Mouse (Mus musculus): ENCODE measurements around the gene Spen.
"Not testable (repeated sequence)": the region's sequence is repeated elsewhere in the genome, so short reads cannot be mapped to it uniquely, and the experiment has no call there.

Spen gene

DNA sequence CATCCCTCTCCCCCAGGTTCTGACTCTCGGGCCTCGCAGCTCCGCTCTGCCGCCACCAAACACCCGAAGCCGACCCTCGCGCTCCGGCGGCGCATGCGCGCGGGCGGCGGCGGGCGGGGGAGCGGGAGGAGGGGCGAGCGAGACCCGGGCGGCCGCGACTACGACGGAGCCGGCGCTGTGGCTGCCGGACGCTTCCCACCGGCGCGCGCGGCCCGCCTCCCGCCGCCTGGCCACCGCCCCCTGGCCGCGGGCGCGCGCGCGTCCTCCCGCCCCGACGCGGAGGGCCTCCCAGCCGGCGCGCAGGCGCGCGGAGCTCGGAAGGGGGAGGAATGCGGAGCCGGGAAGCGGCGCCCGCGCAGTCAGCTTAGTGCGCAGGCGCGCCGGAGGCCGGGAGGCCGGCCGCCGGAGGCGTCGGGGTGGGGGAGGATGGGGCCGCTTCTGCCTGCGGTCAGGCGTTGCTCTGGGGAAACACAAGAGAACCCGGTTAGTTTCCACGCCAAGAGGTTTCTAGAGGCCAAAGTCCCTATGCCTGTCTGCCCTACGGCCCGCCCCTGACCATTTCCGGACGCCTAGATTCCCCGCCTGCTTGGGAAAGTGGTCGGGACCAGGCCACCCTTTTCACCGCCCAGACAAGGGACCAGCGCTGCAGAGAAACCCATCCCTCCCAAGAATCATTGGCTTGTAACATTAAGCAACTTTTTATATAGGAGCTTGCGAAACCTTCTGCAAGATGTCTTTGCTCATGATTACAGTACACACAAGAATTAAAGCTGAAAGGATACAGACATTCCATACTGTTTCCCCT, at the start of gene Spen:
Gene Spen, minus strand, starts transcription at position 190 of the 805 bp plus-strand sequence.
- peak; percentile 88 for DNase-seq (ENCODE audit: low read depth, low spot score)

DNA sequence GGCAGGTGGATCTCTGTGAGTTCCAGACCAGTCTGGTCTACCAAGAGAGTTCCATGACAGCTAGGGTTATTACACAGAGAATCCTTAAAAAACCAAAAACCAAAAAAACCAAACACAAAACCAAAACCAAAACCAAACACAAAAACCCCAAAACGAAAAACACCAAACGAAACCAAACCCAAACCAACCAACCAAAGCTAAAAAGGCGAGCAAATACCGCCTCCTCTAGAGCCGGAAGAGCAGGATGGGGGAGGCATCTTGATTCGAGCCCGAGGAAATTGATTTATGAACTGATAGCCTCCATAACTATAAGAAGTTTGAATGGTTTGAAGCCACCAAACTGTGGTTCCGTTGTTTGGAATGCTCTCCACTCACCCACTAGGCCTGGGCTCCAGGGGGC, 45.5 kb upstream of the Spen start:
- DNase-seq (ENCODE audit: low read depth, low spot score) = no peak

DNA sequence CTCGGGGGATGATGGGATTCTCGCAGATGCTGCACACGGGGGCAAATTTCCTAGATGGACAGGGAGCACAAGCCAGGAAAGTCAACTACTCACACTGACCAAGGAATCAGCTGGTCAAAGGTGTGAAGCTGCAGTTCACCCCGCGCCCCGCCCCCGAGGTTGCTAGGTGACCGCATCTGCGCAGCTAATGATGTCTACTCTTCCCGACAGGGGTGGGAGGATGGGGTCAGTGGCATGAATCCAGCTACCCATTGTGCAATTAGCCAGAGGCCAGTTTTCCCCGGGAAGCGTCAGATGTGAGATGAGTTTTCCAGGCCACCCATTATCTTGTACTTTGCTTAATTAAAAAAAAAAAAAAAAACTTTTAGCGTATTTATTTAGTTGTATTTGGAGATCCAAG, 42.7 kb upstream of the Spen start:
- DNase-seq (ENCODE audit: low read depth, low spot score) = no peak

DNA sequence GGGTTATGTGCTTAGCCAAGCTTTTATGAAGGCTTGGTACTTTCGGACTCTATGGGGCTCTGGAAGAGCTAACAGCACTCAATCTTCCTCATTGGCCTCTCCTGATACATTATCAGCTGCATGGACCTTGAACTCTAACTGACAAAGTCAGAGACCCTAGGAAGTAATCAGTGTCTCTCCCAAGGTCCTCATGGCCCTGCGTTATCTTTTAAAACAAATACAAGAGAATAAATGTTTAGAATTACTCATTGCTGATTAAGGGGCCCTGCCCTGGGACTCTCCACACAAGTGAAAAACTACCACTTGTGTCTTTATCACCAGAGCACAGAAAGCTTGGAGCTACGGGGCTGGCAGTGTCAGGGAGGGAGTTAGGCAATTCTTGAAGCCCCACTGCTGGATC, 40.4 kb upstream of the Spen start:
- no peak for DNase-seq (ENCODE audit: low read depth, low spot score)

DNA sequence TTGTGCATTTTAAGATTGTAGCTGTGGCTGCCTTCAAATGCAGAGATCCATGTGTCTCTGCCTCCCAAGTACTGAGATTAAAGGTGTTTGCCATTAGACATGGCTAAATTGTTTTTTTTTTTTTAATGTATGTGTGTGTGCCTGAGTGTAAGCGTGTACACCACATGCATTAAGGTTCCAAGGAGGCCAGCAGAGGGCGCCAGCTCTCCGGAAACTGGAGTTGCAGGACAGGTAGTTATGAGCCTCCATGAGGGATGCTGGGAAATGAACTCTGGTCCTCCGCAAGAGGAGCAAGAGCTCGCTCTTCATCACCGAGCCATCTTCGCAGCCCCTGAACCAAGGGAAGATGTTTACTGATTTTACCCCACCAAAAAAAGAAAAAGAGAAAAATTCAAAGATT, 38.5 kb upstream of the Spen start:
- peak; percentile 89 for DNase-seq (ENCODE audit: low read depth, low spot score)

DNA sequence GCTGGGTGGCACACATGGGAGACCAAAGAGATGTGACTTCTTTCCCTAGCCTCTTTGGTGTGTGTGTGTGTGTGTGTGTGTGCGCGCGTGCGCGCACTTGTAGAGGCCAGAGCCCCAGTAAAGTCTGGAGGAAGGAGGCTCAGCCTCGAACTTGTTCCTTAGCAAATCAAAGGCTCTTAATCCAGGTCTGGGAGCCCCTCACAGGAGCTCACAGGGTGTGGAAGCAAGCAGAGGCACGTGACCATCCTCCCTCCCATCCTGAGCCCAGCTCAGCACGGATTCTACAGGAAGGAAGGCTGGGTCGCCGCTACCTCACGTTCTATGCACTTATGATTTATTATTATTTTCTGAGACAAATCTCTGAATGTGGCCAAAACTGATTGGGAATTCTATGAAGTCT, 38.0 kb upstream of the Spen start:
- peak; percentile 85 for DNase-seq (ENCODE audit: low read depth, low spot score)

DNA sequence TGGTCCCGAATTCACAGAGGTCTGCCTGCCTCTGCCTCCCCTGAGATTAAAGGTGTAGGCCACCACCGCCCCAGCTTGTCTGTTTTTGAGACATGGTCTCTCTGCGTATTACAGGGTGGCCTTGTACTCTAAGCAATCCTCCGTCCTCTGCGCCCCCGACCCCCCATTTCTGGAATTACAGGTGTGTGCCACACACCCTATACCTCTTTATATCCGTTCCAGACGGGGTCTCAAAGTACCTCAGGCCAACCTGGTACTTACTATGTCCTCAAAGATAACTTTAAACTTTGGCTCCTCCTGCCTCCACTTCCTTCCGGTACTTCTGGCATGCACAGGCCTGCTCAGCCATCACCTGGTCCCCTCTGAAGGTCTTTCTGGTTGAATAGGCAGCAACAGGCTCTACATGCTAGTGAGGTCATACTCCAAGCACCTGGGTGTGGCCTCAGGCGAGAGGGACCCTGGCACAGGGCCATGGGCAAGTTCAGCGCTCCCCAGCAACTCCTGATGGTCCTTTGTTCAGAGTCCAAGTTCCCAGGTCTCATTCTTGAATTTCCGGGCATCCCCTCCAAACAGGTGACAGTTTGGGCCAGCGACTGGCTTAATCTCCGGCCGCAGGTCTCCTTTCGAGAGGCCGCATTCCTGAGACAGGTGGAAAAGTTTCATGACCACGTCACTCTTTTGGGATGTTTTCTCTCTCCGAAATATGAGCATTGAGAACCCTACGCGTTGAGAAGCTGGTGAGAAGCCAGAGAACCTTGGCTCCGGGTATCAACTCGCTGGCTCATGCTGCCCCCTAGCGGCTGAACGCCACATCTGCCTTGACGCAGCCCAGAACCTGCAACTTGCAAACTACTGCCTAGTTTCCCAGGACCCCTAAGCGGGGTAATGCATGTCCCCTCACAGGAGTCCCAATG, 36.6 kb upstream of the Spen start:
- DNase-seq (ENCODE audit: low read depth, low spot score) = peak; percentile 92

DNA sequence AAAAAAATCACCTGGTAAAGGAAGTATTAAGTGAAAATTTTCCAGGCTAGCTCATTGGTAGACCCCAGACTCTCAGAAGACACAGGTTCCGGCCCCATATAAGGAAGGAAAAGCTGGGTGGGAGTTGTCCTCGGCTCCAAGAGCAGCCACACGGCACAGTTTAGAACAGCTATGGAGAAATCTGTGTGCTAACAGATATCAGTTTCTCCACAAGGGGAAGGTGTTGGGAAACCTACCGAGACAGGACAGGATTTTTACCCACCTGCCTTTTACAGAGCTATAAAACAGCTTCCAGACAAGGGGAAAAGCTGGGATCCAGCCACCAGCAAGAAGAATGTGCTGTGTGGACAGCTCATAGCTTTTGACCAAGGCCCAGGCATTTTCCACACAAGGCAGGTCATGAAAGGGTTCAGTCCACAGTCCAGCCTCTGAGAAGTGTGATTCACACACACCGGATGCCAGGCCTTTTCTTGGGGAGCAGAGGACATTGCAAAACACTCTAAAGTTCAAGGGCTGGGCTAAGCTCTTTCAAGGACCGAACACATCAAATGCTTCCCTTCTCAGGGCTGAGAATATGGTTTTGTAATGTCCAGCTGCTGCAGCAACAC, 35.1 kb upstream of the Spen start:
- DNase-seq (ENCODE audit: low read depth, low spot score) = peak; percentile 71

DNA sequence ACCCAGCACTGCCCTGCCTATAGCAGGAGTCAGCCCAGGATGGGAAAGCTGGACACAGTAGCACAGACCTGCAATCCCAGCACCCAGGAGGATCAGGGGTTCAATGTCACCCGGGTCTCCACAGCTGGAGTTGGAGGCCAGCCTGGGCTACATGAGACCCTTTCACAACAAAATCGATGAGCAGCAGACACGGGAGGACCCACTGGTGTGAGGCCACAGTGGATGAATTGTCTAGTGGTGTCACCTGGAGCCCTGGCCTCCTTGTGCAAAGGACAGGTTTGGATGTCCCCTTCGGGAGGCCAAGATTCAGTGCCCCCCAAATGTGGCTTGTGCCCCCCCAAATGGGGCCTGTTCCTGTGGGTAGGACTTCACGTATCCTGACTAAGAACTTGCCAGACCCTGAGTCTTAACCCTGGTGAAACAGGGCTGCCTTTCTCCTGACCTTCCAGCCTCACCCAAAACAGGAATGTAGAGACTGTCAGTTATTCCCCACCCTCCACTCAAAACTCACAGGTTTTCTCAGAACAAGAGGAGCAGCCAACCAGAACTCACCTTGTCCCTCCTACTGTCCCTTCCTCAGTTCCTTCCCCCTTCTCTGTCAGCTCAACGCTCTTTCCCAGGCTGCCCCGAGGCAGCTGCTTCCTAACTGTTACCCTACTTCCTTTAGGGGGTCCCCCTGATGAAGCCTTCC, 34.4 kb upstream of the Spen start:
- DNase-seq (ENCODE audit: low read depth, low spot score) = peak; percentile 92

DNA sequence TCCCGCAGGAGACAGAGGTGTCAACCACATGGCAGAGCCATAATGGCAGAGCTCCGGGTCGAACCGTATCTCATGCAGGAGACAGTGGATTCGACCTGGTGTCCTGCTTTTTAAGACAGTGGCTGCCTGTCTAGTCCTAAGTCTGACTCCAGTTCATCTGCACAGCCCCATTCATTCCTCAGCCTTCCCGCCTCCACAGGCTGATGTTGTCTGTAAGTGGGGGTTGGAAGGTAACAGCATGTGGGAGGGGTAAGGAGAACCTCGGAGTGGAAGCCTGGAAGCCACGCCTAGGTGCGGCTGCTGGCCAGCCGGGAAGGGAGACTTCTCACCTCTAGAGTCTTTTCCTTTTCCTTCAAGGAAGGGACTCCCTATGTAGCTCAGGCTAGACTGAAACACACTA, 33.5 kb upstream of the Spen start:
- DNase-seq (ENCODE audit: low read depth, low spot score) = peak; percentile 89

DNA sequence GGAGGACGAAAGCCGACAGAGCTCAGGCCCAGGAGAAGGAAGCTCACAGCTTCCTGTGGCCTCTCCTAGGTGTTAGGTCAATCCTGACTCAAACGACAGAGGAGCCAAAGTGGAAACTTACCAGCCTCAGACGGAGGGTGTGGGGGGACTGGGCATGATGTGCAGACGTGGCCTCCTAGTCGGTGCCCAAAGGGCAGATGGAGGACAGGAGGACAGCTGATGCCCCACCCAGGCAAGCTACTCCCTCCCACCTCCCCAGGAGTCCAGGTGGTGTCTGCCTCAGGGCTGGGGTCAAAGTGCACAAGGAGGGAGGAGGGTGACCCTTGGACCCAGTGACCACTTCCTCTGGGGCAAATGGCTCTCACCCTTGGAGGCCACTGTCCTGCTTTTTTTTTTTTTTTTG, 32.9 kb upstream of the Spen start:
- peak; percentile 74 for DNase-seq (ENCODE audit: low read depth, low spot score)

DNA sequence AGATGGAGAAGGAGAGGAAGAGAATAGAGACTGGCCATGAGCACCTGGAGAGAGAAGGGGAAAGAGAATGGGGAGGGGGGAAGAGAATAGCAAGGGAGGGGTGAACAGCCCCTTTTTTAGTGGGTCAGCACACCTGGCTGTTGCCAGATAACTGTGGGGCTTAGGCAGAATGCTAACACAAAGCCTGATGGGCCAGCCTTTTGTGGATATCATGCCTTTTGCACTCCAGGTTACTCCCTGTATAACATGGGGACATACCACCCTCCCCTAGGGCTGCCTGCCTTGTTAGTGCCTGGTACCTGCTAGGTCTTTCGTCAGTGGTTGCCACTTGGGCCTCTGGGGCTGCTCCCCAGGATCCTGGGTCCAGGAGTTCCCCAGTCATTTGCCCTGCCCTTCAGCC, 32.4 kb upstream of the Spen start:
- no peak for DNase-seq (ENCODE audit: low read depth, low spot score)

DNA sequence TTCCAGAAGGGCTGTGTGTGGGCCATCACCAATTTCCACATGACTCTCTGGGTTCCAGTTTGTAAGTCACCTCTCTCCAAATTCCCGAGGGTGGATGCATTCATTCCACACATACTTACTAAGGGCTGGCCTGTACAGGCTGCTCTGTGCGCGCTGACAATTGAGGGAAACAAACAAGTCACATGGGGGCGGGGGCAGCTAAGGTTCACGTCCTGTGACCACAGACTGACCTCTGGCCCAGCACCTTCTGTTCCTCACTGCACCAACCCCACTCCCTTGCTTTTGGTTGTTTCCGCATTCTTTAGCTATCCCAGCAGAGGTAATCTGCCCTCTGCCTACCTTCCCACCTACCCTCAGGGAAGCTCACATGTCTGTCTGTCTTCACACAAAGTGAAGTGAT, 31.6 kb upstream of the Spen start:
- DNase-seq (ENCODE audit: low read depth, low spot score) = peak; percentile 100

DNA sequence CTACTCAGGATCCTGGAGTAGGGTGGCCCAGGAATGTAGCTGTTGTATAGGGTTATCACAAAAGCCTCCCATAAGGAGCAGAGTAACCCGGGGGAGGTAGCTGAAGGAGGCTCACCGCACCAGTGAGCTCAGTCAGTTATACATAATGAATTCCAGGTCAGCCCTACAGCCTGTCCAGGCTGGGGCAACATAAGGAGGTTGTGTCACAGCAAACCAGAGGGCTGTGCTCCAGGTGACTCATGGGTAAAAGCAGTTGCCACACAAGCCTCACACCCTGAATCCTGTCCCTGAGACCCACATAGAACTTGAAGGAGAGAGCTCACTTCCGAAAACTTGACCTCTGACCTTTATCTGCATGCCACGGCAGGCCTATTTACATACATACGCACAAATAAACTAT, 30.6 kb upstream of the Spen start:
- DNase-seq (ENCODE audit: low read depth, low spot score) = peak; percentile 59

DNA sequence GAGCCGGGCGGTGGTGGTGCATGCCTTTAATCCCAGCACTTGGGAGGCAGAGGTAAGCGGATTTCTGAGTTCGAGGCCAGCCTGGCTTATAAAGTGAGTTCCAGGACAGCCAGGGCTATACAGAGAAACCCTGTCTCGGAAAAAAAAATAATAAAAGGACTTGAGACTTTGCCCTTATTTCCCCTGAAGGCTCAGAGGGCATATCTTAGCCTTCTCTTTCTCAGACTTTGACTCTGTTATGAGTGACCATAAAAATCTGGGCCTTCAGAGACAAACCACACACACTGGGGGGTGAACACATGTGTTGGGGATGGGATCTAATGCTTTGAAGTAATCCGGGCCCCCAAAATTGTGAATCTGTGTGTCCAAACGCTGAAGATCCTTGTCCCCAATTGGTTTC, 28.8 kb upstream of the Spen start:
- DNase-seq (ENCODE audit: low read depth, low spot score) = not testable (repeated sequence)

DNA sequence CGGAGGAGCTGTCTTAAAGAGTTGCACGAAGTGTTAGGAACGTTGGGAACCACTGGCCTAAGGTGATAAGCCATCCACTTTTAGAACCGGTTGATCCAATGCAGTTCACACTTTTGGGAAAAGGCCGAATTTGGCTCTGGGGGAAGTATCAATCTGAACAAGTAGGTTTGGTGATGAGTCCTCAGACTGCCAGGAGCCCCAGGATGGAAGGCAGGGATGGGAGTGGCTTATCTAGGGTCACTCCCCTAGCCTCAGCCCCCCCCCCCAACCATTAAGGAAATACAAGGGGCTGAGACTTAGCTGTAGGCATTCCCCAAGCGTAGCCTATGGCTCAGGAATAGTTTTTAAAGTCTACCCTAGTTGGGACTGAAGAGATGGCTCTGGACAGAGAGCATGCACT, 27.8 kb upstream of the Spen start:
- peak; percentile 84 for DNase-seq (ENCODE audit: low read depth, low spot score)

DNA sequence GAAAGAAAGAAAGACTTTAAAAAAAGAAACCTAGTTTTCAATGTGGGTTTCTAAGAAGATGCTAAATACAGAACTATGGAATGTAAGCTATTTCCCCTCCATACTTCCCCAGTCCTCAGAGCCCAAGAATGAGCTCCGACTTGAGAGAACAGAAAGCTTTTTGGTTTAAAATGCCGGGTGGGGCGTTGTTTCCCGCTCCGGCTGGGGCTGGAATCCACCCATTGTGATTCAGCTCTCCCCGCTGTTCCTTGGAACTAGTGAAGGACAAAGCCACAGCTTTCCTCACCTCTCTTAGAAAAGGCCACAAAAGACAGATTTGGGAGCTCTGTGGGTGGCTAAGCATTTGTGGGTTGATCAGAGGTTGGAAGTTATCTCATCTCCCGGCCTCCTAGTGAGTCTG, 26.9 kb upstream of the Spen start:
- peak; percentile 99 for DNase-seq (ENCODE audit: low read depth, low spot score)

DNA sequence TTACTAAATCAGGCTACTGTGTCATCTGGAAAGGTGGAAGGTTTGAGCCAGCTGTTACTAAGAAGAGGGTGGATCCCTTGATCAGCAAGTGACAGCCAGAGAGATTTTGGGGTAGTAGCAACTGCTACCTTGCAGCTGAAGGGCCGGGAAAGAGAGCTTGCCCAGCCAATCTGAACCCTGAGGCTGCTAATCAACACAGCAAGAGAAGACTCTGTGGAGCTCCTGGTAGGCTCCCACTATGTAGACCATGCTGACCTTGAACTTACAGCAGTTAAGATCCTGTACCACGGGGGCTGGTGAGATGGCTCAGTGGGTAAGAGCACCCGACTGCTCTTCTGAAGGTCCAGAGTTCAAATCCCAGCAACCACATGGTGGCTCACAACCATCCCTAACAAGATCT, 26.3 kb upstream of the Spen start:
- DNase-seq (ENCODE audit: low read depth, low spot score) = peak; percentile 89

DNA sequence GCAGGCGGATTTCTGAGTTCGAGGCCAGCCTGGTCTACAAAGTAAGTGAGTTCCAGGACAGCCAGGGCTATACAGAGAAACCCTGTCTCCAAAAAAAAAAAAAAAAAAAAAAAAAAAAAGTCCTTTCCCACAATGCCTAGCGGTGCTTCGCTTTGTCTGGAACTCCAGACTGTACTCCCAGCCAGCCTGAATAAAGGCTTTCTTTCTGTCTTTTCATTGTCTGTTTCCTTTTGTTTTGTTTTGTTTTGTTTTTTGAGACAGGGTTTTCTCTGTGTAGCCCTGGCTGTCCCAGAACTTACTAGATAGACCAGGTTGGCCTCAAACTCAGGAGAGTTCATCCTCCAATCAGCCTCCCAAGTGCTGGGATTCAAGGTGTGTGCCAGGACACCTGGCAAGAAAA, 25.8 kb upstream of the Spen start:
- peak; percentile 75 for DNase-seq (ENCODE audit: low read depth, low spot score)

DNA sequence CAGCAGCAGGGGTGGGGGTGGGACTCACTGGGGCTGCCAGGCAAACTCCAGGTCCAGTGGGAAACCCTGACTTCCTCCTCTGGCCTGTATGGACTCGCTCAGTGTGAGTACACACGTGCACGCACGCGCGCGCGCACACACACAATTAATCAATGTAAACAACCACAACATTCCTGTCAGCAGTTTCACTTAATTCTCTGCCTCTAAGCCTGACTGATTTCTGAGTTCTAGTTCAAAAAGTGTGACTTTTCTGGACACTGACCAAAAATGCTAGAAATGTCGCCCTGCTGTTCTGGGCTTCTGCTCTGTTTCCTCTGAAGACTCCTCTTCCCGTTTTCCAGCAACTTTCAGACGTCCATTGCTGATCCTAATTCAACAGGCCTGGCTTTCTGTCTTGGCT, 23.9 kb upstream of the Spen start:
- no peak for DNase-seq (ENCODE audit: low read depth, low spot score)

DNA sequence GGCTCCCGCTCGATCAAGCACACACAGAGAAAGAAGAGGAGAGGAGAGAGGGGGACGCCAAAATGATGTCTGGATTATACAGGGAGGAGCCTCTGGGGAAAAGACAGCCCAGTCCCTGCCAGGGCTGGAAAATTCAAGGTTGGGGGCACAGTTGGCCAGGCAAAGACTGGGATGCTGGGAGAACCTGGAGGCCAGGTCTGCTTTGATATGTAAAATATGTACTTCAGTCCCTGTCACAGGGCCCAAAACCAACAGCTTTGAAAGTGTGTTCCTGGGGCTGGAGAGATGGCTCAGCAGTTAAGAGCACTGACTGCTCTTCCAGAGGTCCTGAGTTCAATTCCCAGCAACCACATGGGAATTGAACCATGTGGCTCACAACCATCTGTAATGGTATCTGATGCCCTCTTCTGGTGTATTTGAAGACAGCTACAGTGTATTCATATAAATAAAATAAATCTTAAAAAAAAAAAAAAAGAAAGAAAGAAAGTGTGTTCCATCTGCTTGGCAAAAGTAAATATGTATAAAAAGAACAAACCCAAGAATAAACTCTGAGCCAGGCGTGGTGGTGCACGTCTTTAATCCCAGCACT, 23.0 kb upstream of the Spen start:
- peak; percentile 81 for DNase-seq (ENCODE audit: low read depth, low spot score)
